Mouse (Mus musculus) right cerebral cortex, postnatal 10 days (tissue): ENCODE data around the gene Glycam1.
A peak's percentile ranks its signal among the peaks of the same experiment; 100 is the strongest.
"Not testable (repeated sequence)": the region's sequence is repeated elsewhere in the genome, so short reads cannot be mapped to it uniquely, and the experiment has no call there.

ENCODE experiments used
- DNase-seq, 2 experiments: peaks; one replicate each; pipeline ENCODE4 v3.0.0; 2021; ENCODE audit warnings: low spot score in 2 of 2

Gene Glycam1

DNA sequence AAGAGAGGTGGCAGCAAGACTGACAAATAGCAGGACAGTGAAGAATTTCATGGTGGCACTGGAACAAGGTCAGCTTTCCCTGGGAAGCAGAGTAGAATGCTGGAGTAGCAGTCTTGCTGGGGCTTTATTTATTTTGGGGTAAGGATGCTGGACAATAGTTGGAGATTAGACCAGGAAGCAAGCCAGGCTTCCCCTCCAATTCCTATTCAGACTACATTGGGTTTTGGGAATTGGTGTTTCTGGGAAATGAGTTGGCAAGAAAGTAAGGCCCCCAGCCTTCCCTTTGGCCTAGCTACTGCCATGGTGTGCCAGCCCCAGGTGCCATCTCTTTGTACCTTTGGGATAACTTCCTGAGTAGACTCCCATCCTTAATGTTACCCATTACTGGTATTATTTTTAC, at the start of gene Glycam1:
Gene Glycam1, minus strand, starts transcription at position 101 of the 400 bp plus-strand sequence.
- DNase-seq, result no peak

DNA sequence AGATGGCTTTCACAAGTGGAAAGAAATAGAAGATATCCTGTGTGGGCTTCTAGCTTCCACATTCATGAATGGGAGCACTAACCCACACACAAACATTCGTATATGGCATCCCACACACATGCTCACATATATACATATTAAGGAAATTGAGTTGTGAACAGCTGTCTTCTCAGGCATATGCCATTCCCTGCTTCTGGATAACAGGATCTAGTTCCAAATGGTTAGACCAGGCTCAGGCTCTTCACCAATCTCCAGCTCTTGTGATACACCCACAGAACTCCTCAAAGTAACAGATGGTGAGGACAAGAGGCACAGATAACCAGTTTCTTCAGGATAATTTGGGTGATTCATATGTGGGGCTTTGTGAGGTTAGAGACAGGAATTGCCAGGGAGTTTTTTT, 39.6 kb upstream of the Glycam1 start:
- DNase-seq, result no peak

DNA sequence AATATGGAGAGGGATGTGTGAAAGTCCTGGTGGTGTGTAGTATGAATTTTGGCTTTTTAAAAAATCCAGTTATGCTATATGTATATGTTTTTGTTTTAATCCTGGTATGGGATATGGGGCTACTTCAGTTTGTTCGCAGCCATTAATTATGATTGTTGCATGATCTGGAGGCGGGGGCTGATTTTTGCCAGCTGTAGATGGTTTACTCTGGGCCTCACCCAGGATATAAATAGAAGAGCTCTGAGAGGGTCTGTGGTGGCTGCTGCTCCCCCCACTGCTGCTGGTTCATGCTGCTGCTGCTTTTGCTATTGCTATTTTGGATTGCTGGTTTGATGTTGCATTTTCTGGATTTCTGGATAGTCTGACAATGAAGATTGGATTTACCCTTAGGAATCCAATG, 25.9 kb upstream of the Glycam1 start:
- DNase-seq, result no peak

DNA sequence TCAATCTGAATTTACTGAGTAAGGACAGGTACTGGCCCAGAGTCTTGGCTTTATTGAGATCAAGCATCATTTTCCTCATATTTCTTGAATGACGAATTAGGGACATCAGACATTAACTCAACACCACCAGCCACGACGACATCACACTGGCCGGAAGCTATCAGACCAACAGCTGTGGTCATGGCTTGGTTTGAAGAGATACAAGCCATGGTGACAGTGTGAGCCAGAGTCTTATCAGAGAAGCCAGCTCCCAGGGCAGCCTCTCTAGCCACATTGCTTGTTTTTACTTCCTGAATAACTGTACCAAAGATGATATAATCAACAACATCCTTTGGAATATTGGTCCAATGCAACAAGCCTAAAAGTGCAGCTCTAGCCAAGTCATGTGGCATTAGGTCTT, 22.9 kb upstream of the Glycam1 start:
- DNase-seq, result not testable (repeated sequence)

DNA sequence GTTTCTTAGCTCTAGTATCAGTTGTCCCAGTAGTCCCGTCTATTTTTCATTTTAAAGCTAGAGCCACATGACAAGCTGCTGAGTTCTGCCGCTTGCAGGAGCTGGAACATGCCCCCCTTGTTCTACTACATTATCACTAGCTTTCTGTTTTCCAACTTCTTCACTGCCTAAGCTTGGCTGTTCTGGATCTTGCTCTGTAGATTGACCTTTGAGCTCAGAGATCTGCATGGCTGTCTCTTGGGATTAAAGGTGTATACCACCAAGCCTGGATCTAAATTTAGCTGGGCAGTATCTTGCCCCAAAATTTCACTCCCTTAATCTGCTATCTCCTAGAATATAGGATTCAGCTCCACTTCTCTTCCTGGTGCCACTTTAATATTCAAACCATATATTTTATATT, 21.0 kb upstream of the Glycam1 start:
- no peak for DNase-seq

DNA sequence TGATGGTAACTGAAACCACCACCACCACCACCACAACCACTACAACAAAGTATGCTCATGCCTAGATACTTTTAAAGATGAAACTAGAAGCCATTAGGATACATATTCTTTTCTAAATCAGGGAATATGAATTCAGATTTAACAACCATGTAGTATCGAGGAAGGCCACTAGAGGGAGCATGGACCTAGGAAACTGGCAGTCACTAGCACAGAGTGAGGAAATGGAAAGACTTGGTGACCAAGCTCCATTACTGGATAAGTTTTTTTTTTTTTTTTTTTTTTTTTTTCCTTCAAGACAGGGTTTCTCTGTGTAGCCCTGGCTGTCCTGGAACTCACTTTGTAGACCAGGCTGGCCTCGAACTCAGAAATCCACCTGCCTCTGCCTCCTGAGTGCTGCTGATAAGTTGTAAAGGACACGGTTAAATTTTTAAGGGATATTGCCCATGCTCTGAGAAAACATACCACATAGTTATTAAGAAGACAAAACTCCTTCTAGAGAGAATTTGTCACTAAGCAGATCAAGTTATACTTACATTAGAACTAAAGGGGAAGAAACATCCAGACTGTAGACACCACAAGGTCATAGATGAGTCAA, 12.7 kb downstream of the Glycam1 start:
- peak; percentile 56 to 66 for DNase-seq

DNA sequence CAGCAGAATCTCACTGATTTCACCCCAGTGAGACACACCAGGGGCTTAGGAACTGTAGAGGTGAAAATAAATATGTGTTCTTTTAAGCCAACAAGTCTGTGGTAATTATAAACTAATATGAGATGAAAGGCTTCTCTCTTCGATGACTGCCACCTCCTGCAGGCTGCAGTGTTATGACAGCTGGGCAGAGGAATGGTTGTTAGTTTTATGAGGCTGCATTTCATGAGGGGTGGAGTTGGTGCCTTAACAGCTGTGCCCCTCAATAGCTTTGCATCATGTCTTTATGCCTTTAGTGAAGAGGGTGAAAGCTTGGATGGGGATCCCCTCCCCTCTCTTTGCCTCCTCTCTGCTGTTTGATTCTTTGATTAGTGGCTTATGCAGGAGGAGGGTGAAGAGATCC, 13.8 kb downstream of the Glycam1 start:
- no peak for DNase-seq

DNA sequence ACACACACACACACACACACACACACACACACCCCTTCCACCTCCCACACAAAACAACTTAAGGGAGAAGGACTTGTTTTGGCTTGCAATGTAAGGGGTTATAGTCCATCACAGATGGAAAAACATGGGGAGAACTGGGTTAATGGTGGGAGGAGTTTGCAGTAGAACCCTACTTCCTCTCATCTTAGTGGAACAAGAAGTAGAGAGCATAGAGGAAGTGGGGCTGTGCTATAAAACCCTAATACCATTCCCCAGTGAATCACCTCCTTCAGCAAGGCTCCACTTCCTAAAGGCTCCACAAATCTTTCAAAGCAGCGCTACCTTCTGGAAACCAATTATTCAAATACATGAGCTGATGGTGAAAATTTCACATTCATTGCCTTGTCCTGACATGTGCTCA, 15.4 kb downstream of the Glycam1 start:
- no peak for DNase-seq

DNA sequence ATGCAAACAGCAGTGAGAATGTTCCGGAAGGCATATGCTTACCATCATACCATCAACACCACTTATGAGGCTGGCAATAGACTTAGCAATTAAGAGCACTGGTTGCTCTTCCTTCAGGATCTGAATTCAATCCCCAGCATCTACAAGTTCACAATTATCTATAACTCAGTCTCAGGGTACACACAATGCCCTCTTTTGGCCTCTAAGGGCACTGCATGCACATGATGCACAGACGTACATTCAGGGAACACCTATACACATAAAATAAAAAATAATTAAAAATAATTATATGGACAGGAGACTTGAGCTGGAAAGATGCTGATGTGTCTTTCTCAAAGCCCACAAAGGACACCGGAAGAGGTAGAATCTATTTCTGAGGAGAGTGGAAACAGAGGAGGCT, 16.9 kb downstream of the Glycam1 start:
- DNase-seq, result no peak

DNA sequence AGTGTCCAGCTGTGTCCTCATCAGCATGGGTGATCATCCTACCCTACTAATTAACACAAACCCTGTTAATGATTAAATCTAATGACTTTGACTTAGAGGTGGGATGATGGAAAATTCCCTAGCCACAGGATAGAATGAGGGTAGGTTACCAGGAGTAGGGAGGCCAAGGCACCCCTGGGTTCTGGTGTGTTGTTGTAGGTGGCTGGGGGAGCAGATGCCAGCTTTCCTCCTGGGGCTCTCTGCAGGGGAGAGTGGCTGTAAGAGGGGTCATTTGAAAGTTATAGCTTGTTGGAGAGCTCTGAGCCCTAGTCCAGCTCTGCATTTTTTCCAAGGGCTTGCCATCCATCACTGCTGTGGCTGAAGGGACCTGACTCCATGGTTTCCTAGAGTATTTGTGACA, 22.4 kb downstream of the Glycam1 start:
- DNase-seq, result peak in 1 of 2 experiments; percentile 10

DNA sequence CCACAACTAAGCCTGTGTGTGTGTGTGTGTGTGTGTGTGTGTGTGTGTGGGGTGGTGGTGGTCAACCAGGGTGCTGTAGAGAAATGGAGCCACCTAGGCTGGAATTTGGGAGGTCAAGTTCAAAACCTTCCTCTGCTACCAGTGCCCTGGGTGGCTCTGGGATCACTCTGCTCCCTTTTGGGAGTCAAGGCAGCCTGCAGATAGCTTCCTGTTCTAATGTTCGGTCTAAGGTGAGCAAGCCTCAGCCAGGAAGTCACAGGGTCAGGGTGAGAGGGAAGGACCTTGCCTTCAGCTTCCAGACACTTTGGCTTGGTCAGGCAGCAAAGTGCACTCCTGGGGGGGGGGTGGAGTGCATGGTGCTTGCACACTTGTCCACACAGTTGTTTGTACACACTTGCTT, 24.2 kb downstream of the Glycam1 start:
- peak in 1 of 2 experiments; percentile 19 for DNase-seq

DNA sequence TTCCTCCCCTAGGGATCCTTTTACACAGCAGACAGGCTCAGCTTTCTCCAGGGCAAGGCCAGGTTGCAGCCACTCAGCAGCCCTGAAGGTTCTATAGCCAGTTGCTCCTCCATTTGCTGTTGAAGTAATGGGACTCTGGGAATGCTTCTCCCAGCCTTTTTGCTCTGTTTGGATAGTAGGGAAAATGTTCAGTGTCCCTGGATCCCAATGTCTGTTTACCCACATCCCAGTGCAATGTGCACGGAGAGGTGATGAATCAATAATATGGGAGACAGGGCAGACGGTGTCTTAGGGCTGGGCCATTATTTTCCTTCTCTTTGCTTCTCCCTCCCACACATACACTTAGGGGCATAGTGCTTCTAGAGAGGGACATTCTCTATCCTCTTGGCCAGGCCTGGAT, 25.6 kb downstream of the Glycam1 start:
- peak in 1 of 2 experiments; percentile 17 for DNase-seq

DNA sequence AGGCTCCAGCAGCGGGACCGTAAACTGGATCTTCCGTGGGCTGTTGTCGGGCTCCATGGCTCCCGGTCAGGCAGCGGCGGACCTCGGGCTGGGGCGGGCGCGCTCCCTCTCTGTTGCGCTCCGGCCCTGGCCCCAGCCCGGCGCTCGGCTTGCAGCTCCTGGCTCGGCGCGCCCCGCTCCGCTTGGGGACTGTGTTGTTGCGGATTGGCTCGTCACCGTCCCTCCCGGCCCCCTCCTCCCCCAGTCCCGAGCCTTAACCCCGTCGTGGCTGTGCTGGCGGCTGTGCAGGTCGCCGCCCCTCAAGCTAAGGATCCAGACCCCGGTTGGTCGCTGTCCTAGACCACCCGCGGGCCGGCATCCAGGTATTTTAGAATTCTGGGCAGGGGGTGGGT, 27.1 kb downstream of the Glycam1 start, which contains the start of gene Ppp1r1a:
Gene Ppp1r1a, minus strand, starts transcription at position 182 of the 392 bp plus-strand sequence.
- DNase-seq, result peak; percentile 90

DNA sequence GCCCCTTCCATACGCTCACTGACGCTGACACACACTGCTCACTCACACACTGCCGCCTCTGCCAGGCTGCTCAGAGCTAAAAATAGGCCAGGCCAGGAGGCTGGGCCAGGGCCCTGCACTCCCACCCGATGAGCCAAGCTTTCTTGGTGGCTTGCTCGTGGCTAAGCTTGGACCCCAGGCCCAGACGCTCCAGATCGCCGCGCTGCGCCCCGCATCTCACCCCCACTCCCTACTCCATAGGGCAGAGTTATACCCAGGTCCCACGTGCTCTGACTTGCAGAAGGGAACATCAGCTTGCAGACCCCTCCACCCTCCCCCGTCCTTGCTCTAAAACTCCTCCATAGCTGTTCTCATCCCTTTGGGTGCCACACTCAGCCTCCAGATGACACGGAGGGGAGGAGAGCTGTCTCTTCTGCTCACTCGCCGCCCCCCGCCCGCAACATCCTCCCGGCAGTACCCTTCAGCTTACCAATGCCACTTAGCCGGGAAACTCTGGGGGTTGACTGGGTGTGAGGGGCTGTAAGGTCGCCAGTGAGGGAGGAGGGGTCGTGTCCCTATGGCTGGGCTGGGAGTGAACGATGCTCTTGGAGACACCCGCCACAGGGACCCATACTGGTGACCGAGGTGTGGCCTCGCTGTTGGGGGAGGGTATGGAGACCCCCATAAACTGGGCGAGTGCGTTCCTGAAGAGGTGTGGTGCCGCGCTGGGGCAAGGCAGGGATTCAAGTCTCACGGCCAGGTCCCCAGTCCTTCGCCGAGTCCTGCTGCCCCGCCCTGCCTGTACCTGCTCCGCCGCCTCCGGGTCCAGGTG, 27.7 kb downstream of the Glycam1 start:
- DNase-seq, result peak; percentile 71 to 82

DNA sequence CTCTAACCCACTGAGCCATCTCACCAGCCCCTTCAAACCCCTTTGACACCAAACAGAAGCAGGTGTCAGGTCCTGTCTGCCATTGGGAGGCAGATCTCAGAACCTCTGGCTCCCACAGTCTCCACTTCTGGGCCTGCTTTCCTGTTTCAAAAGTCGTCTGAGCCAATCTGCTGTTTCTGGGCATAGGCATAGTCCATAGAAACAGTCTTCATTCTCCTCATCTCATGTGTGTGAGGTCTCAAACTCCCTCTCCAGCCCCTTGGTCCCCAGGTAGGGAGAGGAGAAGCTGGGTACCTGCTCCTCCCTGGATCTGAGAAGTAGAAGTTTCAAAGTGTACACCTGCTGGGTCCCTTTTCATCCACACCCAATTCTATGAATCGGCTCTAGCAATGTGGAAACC, 28.4 kb downstream of the Glycam1 start:
- DNase-seq, result peak in 1 of 2 experiments; percentile 24

DNA sequence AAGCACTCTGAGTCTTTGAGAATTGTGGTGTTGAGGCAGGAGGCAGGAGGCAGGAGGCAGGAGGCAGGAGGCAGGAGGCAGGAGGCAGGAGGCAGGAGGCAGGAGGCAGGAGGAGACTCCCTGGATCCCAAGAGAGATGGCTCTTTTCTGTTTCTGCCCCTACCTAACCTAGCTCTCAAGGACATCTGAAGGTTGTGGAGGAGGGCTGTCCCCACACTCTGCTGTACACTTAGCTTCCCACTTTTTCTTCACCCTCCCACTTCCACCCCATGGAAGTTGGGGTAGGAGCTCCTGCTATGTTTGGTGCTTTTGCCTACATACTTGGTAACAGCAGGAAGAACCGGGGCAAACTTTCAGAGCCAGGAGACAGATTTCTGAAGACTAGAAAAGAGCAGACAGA, 29.1 kb downstream of the Glycam1 start:
- peak in 1 of 2 experiments; percentile 26 for DNase-seq

DNA sequence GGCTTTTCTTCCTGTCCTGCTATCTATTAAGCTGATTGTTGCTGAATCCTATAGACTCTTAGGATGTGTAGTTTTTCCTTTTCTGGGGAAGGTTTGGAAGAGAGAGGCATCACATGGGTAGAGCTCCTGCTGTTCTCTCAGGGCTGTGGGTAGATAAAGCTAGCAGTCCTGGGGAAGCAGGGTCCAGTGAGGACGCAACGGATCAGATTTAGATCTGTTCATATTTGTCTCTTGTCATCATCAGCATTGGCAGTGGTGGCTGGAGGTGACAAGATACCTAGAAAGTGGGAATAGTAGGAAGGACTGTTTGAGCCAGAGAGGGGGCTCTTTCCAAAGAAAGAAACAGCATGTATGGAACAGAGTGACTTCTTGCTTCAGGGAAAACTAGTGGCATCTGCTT, 29.9 kb downstream of the Glycam1 start:
- peak in 1 of 2 experiments; percentile 32 for DNase-seq

DNA sequence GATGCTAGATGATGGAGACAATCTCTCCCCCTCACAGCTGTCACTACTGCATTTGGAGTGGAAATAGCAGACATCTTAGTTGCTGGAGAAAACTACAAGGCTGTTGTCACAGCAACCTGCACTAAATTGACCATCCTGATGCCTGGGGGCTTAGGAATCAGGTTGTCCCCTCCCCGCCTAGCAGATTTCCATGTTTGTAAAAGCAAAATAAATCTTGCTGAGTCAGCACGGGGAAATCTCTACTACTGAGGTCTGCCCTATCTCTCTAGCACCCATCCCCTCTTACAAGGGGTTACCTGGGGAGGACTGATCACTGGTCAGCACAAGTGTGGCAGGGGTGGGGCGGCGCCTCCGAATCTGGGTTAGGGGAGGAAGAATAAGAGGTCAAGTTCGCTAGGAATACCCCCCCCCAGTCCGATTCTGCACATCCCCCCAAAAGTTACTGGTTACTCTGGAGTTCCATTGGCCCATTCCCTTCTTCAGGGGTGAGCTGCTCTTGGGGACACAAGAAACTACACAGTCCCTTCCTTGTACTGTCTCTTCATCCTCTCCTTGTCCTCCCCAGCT, 30.7 kb downstream of the Glycam1 start:
- peak in 1 of 2 experiments; percentile 34 for DNase-seq

DNA sequence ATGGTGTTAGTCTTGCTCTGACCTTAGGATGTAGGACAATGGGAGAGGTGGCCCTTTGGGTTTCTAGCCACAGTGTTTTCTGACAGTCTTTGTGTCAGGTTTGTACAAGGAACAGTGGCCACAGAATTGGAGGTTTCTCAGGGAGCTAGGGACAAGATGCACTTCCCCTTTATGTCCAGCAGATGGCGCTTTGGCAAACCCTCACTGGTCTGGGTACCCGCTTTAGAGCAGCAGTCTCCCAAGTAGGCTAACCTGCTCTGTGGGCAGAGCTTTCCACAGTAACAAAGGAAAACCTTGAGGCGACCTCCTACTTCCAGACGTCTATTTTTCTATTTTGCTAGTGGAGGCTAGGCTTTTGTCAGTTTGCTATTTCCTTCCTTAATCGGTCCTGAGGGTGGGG, 34.5 kb downstream of the Glycam1 start:
- DNase-seq, result peak; percentile 83

DNA sequence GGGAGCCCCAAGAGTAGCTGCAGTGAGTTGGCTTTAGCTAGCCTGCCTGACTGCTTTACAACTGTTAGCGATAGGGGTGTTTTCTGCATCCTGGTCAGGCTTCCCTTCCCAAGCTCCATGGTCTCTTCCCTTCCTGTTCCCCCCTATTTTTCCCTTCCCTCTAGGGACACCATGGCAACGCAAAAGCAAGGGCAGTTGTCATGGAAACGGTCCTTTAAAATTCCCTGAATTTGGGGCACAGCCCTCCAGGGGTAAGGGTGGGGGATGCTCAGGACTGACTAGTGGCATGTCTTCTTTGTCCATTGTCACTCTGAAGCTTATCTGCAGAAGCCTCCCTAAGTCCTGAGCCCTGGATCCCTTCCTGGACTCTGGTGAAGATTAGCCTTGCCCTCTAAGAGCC, 41.7 kb downstream of the Glycam1 start:
- peak in 1 of 2 experiments; percentile 72 for DNase-seq

DNA sequence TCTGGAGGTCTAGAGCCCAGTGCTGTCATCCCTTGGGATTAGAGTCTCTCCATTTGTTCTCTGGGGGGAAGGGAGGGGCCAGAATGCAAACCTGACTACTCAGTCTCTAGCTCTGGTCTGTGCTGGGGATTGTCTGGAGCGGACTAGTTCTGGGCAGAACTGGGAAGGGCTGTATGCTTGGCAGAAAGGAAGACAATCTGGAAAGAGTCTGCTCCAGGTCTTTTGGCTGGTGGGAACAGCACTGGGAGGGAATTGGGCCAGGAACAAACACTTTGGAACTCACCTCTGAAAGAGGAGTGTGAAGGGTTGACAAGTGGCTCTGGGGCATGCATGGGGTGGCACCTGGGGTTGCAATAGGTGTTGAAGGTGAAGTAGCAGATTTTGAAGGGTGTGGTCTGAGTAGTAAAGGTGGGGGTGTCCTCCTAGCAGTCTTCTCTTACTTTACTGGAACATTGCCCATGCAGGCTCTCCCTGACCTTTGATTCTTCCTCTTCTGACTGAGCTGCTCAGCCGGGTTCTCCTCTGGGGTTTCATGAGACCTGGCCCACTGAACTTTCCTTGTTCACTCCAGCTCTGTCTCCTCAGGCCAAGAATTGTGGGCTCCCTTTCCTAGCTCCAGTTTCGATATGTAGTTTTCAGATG, 42.3 kb downstream of the Glycam1 start:
- DNase-seq, result peak; percentile 60 to 80
